Mouse (Mus musculus): Measurements from ENCODE around the gene Gm8024. TPM values are rescaled to one million over a fixed set of nuclear protein-coding genes. Genes with fewer than 3 reads are reported as not detected.
A peak's percentile ranks its signal among the peaks of the same experiment; 100 is the strongest.
"Not testable (repeated sequence)": the region's sequence is repeated elsewhere in the genome, so short reads cannot be mapped to it uniquely, and the experiment has no call there.

The Gm8024 gene
- not detected in 2 replicates for polyA plus RNA-seq (2012; rRNA removed)
- not detected in 2 replicates for polyA plus RNA-seq (2014; fragmentation: Nextera tagmentation; extraction: Ambion mirVana)

DNA sequence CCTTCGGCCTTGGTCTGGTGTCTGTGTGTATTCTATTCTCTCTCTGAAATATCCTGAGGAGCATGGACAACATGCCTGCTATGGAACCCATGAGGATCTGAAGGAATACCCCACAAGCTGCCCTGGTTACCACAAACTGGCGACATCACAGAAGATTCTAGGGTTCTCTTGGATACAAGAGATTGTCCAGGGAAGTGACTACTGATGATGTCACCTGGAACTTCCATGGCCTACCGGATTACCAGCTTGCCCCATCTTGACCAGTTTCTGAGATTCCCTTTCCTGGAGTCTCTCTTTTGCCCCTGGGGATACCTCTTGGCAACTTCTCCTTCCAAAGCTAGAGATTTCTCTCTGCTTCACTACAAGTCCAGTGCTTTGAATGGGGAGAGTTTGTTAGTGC lies at the start of gene Gm8024:
TSS of gene Gm8024 (minus strand) at position 101 of the 400 bp plus-strand sequence.
- not testable (repeated sequence) for H3K36me3 ChIP-seq (ENCODE audit: control insufficient read depth, insufficient read depth, low read length); H3K4me3 ChIP-seq (replicated peaks; ENCODE audit: low read length); ATAC-seq (ENCODE audit: low FRiP score, low read depth); H3K4me2 ChIP-seq (replicated peaks; ENCODE audit: low read depth, low read length, severe bottlenecking); H3K27ac ChIP-seq (replicated peaks; ENCODE audit: low read depth, low read length); H3K27me3 ChIP-seq (ENCODE audit: control insufficient read depth, insufficient read depth, low read length); DNase-seq (ENCODE audit: low spot score); H3K9ac ChIP-seq (ENCODE audit: low read depth, low read length, severe bottlenecking); H3K9me3 ChIP-seq (ENCODE audit: control insufficient read depth, low read length); H3K4me1 ChIP-seq (ENCODE audit: control insufficient read depth, insufficient read depth, low read length)
- WGBS, result 100% methylated on average over 1 of the region's 3 CpGs

- H3K9me3 ChIP-seq (ENCODE audit: control insufficient read depth, low read length); H3K9ac ChIP-seq (ENCODE audit: low read depth, low read length, severe bottlenecking); H3K4me1 ChIP-seq (ENCODE audit: control insufficient read depth, insufficient read depth, low read length); H3K27me3 ChIP-seq (ENCODE audit: control insufficient read depth, insufficient read depth, low read length); H3K4me3 ChIP-seq (replicated peaks; ENCODE audit: low read length); DNase-seq (ENCODE audit: low spot score); H3K27ac ChIP-seq (replicated peaks; ENCODE audit: low read depth, low read length); H3K36me3 ChIP-seq (ENCODE audit: control insufficient read depth, insufficient read depth, low read length); H3K4me2 ChIP-seq (replicated peaks; ENCODE audit: low read depth, low read length, severe bottlenecking): not testable (repeated sequence)
- 20% methylated on average over 11 of the region's 31 CpGs for WGBS
- ATAC-seq (ENCODE audit: low FRiP score, low read depth), result peak; percentile 19; the same call in 1 of the 2 replicates
Measured at GRCm38 (mm10) chr14:42543170-42543701, 19.2 kb upstream of the Gm8024 start.

GRCm38 (mm10) chr14:42542316-42543169 lies 18.5 kb upstream of the Gm8024 start:
- not testable (repeated sequence) for ATAC-seq (ENCODE audit: low FRiP score, low read depth)

DNA sequence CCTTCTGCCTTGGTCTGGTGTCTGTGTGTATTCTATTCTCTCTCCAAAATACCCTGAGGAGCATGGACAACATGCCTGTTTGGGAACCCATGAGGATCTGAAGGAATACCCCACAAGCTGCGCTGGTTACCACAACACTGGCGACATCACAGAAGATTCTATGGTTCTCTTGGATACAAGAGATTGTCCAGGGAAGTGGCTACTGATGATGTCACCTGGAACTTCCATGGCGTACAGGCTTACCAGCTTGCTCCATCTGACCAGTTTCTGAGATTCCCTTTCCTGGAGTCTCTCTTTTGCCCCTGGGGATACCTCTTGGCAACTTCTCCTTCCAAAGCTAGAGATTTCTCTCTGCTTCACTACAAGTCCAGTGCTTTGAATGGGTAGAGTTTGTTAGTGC lies 21.8 kb downstream of the Gm8024 start, which contains the start of gene Gm8020:
TSS of gene Gm8020 (minus strand) at position 101 of the 400 bp plus-strand sequence.
- WGBS, result 100% methylated on average over 1 of the region's 3 CpGs
- H3K4me1 ChIP-seq (ENCODE audit: control insufficient read depth, insufficient read depth, low read length); H3K9ac ChIP-seq (ENCODE audit: low read depth, low read length, severe bottlenecking); H3K27ac ChIP-seq (replicated peaks; ENCODE audit: low read depth, low read length); H3K4me3 ChIP-seq (replicated peaks; ENCODE audit: low read length); H3K4me2 ChIP-seq (replicated peaks; ENCODE audit: low read depth, low read length, severe bottlenecking); H3K36me3 ChIP-seq (ENCODE audit: control insufficient read depth, insufficient read depth, low read length); H3K27me3 ChIP-seq (ENCODE audit: control insufficient read depth, insufficient read depth, low read length); DNase-seq (ENCODE audit: low spot score); ATAC-seq (ENCODE audit: low FRiP score, low read depth); H3K9me3 ChIP-seq (ENCODE audit: control insufficient read depth, low read length): not testable (repeated sequence)

More at GRCm38 (mm10) chr14:42542316-42543169, 18.5 kb upstream of the Gm8024 start:
- not testable (repeated sequence) for H3K4me1 ChIP-seq (ENCODE audit: control insufficient read depth, insufficient read depth, low read length); H3K9ac ChIP-seq (ENCODE audit: low read depth, low read length, severe bottlenecking); H3K36me3 ChIP-seq (ENCODE audit: control insufficient read depth, insufficient read depth, low read length); H3K4me2 ChIP-seq (replicated peaks; ENCODE audit: low read depth, low read length, severe bottlenecking); H3K9me3 ChIP-seq (ENCODE audit: control insufficient read depth, low read length); H3K4me3 ChIP-seq (replicated peaks; ENCODE audit: low read length); DNase-seq (ENCODE audit: low spot score); H3K27me3 ChIP-seq (ENCODE audit: control insufficient read depth, insufficient read depth, low read length); H3K27ac ChIP-seq (replicated peaks; ENCODE audit: low read depth, low read length)
- 16% methylated on average over 16 of the region's 29 CpGs for WGBS

Other genes with a start within 250 kb of the Gm8024 start
- gene Gm9611, start 226.9 kb downstream of the Gm8024 start, polyA plus RNA-seq (2012; rRNA removed), result not detected in 2 replicates
- not detected in 2 replicates for gene Gm9611, start 226.9 kb downstream of the Gm8024 start, polyA plus RNA-seq (2014; fragmentation: Nextera tagmentation; extraction: Ambion mirVana)
- gene Gm7995, start 214.1 kb downstream of the Gm8024 start, polyA plus RNA-seq (2012; rRNA removed), result not detected in 2 replicates
- not detected in 2 replicates for gene Gm7995, start 214.1 kb downstream of the Gm8024 start, polyA plus RNA-seq (2014; fragmentation: Nextera tagmentation; extraction: Ambion mirVana)
- gene Gm8005, start 84.6 kb downstream of the Gm8024 start, polyA plus RNA-seq (2012; rRNA removed), result not detected in 2 replicates
- not detected in 2 replicates for gene Gm8005, start 84.6 kb downstream of the Gm8024 start, polyA plus RNA-seq (2014; fragmentation: Nextera tagmentation; extraction: Ambion mirVana)
- gene Gm8011, start 60.4 kb downstream of the Gm8024 start, polyA plus RNA-seq (2012; rRNA removed), result not detected in 2 replicates
- gene Gm8011, start 60.4 kb downstream of the Gm8024 start, polyA plus RNA-seq (2014; fragmentation: Nextera tagmentation; extraction: Ambion mirVana), result not detected in 2 replicates
- gene Gm8020, start 21.9 kb downstream of the Gm8024 start, polyA plus RNA-seq (2012; rRNA removed), result not detected in 2 replicates
- gene Gm8020, start 21.9 kb downstream of the Gm8024 start, polyA plus RNA-seq (2014; fragmentation: Nextera tagmentation; extraction: Ambion mirVana), result not detected in 2 replicates
- gene Gm17124, start 75.6 kb upstream of the Gm8024 start, polyA plus RNA-seq (2012; rRNA removed), result not detected in 2 replicates
- gene Gm17124, start 75.6 kb upstream of the Gm8024 start, polyA plus RNA-seq (2014; fragmentation: Nextera tagmentation; extraction: Ambion mirVana), result not detected in 2 replicates
- not detected in 2 replicates for gene Gm3633, start 117.6 kb upstream of the Gm8024 start, polyA plus RNA-seq (2012; rRNA removed)
- not detected in 2 replicates for gene Gm3633, start 117.6 kb upstream of the Gm8024 start, polyA plus RNA-seq (2014; fragmentation: Nextera tagmentation; extraction: Ambion mirVana)
- not detected in 2 replicates for gene Gm10378, start 131.7 kb upstream of the Gm8024 start, polyA plus RNA-seq (2012; rRNA removed)
- not detected in 2 replicates for gene Gm10378, start 131.7 kb upstream of the Gm8024 start, polyA plus RNA-seq (2014; fragmentation: Nextera tagmentation; extraction: Ambion mirVana)
- not detected in 2 replicates for gene Gm3015, start 244.5 kb upstream of the Gm8024 start, polyA plus RNA-seq (2012; rRNA removed)
- not detected in 2 replicates for gene Gm3015, start 244.5 kb upstream of the Gm8024 start, polyA plus RNA-seq (2014; fragmentation: Nextera tagmentation; extraction: Ambion mirVana)